Mouse (Mus musculus) embryonic fibroblast, embryonic 13.5 days (primary cell): ENCODE measurements around the gene Abcb1a.

ENCODE experiments used
- CTCF ChIP-seq: IDR thresholded peaks from 2 replicates; pipeline ENCODE4 v1.5.1; 2011; ENCODE audit warnings: mild to moderate bottlenecking, control low read depth, low read length, moderate library complexity, borderline replicate concordance; ENCODE audit not compliant: insufficient read depth
- POLR2A ChIP-seq: IDR thresholded peaks from 2 replicates; pipeline ENCODE4 v1.6.1; 2011; ENCODE audit warnings: low read depth, mild to moderate bottlenecking, control low read depth, low read length, moderate library complexity

GRCm38 (mm10) chr5:8648774-8649173 is 11.1 kb upstream of the Abcb1a start:
- no peak for TF ChIP-seq CTCF
- TF ChIP-seq POLR2A: no peak
